Mouse (Mus musculus) forebrain, embryonic 16.5 days (tissue): Measurements from ENCODE around the gene Wdr61. TPM values are rescaled to one million over a fixed set of nuclear protein-coding genes. Genes with fewer than 3 reads are reported as not detected.

Experiments used
- ATAC-seq: fragments of 200-750 bp; cut with Nextera tagmentation; 2 replicates; pipeline ENCODE4 v1.8.0; 2017; ENCODE audit warnings: mild to moderate bottlenecking, moderate library complexity
- H3K27ac ChIP-seq: fragments of 300-500 bp; sonication (generic); 2 replicates; pipeline ENCODE4 v1.5.1; 2014; ENCODE audit warnings: low read length, control low read depth
- H3K27me3 ChIP-seq: fragments of 300-500 bp; sonication (generic); replicated peaks from 2 replicates; pipeline ENCODE4 v1.6.1; 2014; ENCODE audit warnings: low read length; ENCODE audit not compliant: control insufficient read depth, insufficient read depth
- H3K36me3 ChIP-seq: fragments of 300-500 bp; sonication (generic); 2 replicates; pipeline ENCODE4 v1.6.1; 2014; ENCODE audit not compliant: control insufficient read depth, insufficient read depth
- H3K4me1 ChIP-seq: fragments of 300-500 bp; sonication (generic); replicated peaks from 2 replicates; pipeline ENCODE4 v1.6.1; 2014; ENCODE audit warnings: low read length; ENCODE audit not compliant: control insufficient read depth, insufficient read depth
- H3K4me2 ChIP-seq: fragments of 300-500 bp; sonication (generic); 2 replicates; pipeline ENCODE4 v1.6.1; 2014; ENCODE audit warnings: mild to moderate bottlenecking, low read length, control low read depth
- H3K4me3 ChIP-seq: fragments of 300-500 bp; sonication (generic); replicated peaks from 2 replicates; pipeline ENCODE4 v1.5.1; 2014; ENCODE audit warnings: mild to moderate bottlenecking, low read length, control low read depth
- H3K9ac ChIP-seq: fragments of 300-500 bp; sonication (generic); replicated peaks from 2 replicates; pipeline ENCODE4 v1.6.1; 2014; ENCODE audit warnings: low read depth, low read length, control low read depth
- H3K9me3 ChIP-seq: fragments of 300-500 bp; sonication (generic); 2 replicates; pipeline ENCODE4 v1.6.1; 2016; ENCODE audit warnings: low read length; ENCODE audit not compliant: control insufficient read depth
- WGBS: fragments of 180-500 bp; shearing (Covaris S2); extraction: QIAGEN DNeasy Blood & Tissue Kit; methylation state at CpG from one replicate; pipeline ENCODE4 v1.1.7; 2014; 5-methylcytosine and 5-hydroxymethylcytosine counted together
- microRNA-seq: library from miRNA; unstranded; fragments of <30 nt; microRNA quantifications from one replicate; pipeline ENCODE4, GENCODE M21; 2017
- polyA plus RNA-seq: library from polyadenylated mRNA; unstranded; fragments of >200 nt; fragmentation: Nextera tagmentation; extraction: Ambion mirVana; gene quantifications from 2 replicates; pipeline ENCODE4 v1.2.1, GENCODE M21; 2015

The Wdr61 gene
- polyA plus RNA-seq, 1 experiment from 2014 or later, result 115 TPM

DNA sequence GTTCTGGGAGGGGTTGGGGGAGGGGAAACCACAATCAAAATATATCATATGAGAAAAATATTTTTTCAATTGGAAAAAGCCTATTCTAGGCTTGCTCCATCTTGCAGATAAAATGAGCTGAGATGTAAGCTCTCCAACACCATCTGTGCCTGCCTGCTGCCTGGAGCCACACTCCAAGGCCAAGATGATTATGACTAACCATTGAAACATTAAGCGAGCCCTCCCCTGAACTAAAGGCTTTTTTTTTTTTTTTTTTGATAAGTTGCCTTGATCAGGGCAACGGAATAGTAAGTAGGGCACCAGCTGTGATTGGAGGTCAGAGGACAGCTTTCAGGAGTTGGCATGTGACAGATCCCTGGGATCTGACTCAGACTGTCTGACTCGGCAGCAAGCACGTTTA, 65.9 kb downstream of the Wdr61 start:
- Histone ChIP-seq H3K4me1 (peaks cover 4% of the 10 kb centered on the region; the same call in 1 of the 2 replicates), H3K27ac (no peak overlapping the region), H3K4me2 (no peak overlapping the region), H3K9ac (no peak overlapping the region), H3K27me3 (no peaks in the 10 kb centered on the region), H3K36me3 (no peaks in the 10 kb centered on the region), H3K9me3 (no peaks in the 10 kb centered on the region), H3K4me3 (no peak overlapping the region)
- WGBS, result 56% methylated on average over 4 of the region's 4 CpGs
- peak; percentile 70 for ATAC-seq

DNA sequence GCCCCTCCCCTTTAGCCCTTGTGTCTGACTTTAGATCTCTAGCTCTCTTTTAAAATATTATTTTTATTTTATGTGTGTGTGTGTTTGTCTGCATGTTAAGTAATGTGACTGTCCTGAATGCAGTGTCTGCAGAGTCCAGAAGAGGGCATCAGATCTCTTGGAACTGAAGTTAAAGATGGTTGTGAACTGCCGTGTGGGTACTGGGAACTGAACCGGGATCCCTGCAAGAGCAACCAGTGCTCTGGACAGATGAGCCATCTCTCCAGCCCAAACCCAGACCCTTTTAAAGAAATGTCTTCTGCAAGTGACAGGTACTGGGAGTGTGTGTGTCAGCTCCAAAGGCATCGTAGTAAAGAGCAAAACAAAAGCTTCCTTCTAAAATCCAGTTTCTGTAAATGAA, 68.2 kb downstream of the Wdr61 start:
- no peak overlapping the region for H3K27ac ChIP-seq
- H3K4me3 ChIP-seq, result no peak overlapping the region
- H3K9ac ChIP-seq, result no peak overlapping the region
- 95% methylated on average over 3 of the region's 3 CpGs for WGBS
- H3K4me2 ChIP-seq, result no peak overlapping the region
- no peaks in the 10 kb centered on the region for H3K9me3 ChIP-seq
- peaks cover 18% of the 10 kb centered on the region for H3K4me1 ChIP-seq
- H3K36me3 ChIP-seq, result no peaks in the 10 kb centered on the region
- no peaks in the 10 kb centered on the region for H3K27me3 ChIP-seq
- no peak for ATAC-seq

Small RNA genes lying within 50 kb of the gene (microRNA-seq; reads per million reads assigned to microRNA genes)
- gene Mir5710, result not detected

Other genes with a start within 250 kb of the Wdr61 start
- 57.0 and 60.6 TPM in 2 replicates for gene Dmxl2, start 232.9 kb downstream of the Wdr61 start, polyA plus RNA-seq
- 0.16 TPM in 1 of 2 replicates, not detected in the other for gene Sh2d7, start 195.5 kb downstream of the Wdr61 start, polyA plus RNA-seq
- gene Cib2, start 174.3 kb downstream of the Wdr61 start, polyA plus RNA-seq, result 36.8 and 40.5 TPM in 2 replicates
- gene Idh3a, start 148.2 kb downstream of the Wdr61 start, polyA plus RNA-seq, result 151 and 163 TPM in 2 replicates
- gene Acsbg1, start 72.6 kb downstream of the Wdr61 start, polyA plus RNA-seq, result 19.5 and 22.6 TPM in 2 replicates
- gene Dnaja4, start 35.6 kb downstream of the Wdr61 start, polyA plus RNA-seq, result 6.5 and 6.9 TPM in 2 replicates
- 44.7 and 55.4 TPM in 2 replicates for gene Crabp1, start 30.2 kb upstream of the Wdr61 start, polyA plus RNA-seq
- gene Ireb2, start 129.3 kb upstream of the Wdr61 start, polyA plus RNA-seq, result 53.5 and 60.9 TPM in 2 replicates
- gene Hykk, start 182.8 kb upstream of the Wdr61 start, polyA plus RNA-seq, result 1.5 and 1.6 TPM in 2 replicates
- 287 and 291 TPM in 2 replicates for gene Psma4, start 216.3 kb upstream of the Wdr61 start, polyA plus RNA-seq
- gene AY074887, start 216.5 kb upstream of the Wdr61 start, polyA plus RNA-seq, result 0.86 and 1.2 TPM in 2 replicates
- 0.85 and 1.2 TPM in 2 replicates for gene Chrna5, start 246.4 kb upstream of the Wdr61 start, polyA plus RNA-seq